8 mouse cellular contexts compared by ENCODE assay signal in the genomic region with DNA sequence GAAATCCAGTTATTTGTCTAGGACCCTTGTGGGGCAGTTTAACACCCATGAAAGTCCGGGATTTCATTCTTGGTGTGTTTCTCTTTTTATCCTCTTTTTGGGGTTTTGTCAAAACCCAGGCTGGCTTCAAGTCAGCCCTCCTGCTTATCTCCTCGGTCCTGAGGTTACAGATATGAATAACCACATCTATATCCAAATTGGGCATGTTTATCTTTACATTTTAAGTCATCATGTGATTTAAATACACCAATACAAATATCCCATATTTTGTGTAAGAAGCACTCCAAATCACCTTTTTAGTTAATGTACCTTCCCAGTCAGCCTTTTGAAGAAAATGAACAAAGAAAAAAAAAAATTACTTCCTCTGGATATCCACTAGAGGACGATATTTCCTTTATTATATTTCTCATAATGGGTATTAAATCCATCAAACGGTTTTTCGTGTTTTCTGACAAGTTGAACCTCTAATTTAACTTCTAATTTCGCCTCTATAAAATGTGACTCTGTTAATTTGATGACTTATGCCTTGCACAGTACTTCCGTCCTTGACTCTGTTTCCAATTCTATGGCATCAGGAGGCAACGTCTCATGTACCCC. TPM values are rescaled to one million over a fixed set of nuclear protein-coding genes. Genes with fewer than 3 reads are reported as not detected.
A peak's percentile ranks its signal among the peaks of the same experiment; 100 is the strongest.
DNase-seq lines count a peak whose midpoint lies in the region; ATAC-seq and TF ChIP-seq lines count a peak whose summit lies in the region.

No protein-coding gene starts in this region.

- 0 out of 2 replicates have a peak, but pooled peaks have one; percentile 6 for TF ChIP-seq EP300 in liver, postnatal 0 days (IDR thresholded peaks at IDR 0.05; ENCODE audit: low read depth)

- H3K9me3 ChIP-seq in erythroblast, embryonic 14.5 days (ENCODE audit: control insufficient read depth, low read length) = peaks cover 4% of the 10 kb centered on the region; the same call in 1 of the 2 replicates
- no peaks in the 10 kb centered on the region for H3K9me3 ChIP-seq in forebrain, embryonic 16.5 days (ENCODE audit: control insufficient read depth, low read length)
- H3K9me3 ChIP-seq in liver, postnatal 0 days (ENCODE audit: low read length) = no peaks in the 10 kb centered on the region

- no peak overlapping the region; the same call in 1 of the 2 replicates for H3K9ac ChIP-seq in forebrain, embryonic 16.5 days (replicated peaks; ENCODE audit: low read depth, low read length)
- no peak overlapping the region for H3K9ac ChIP-seq in liver, postnatal 0 days (replicated peaks)

- TF ChIP-seq CTCF in liver, postnatal 0 days (IDR thresholded peaks at IDR 0.05; ENCODE audit: low read depth) = peak; percentile 74

- 12% methylated on average over 8 of the region's 8 CpGs for WGBS in forebrain, embryonic 16.5 days
- WGBS in liver, postnatal 0 days (ENCODE audit: insufficient replicate concordance) = 14% methylated on average over 8 of the region's 8 CpGs

- H3K36me3 ChIP-seq in erythroblast, embryonic 14.5 days (ENCODE audit: control insufficient read depth) = no peaks in the 10 kb centered on the region
- H3K36me3 ChIP-seq in forebrain, embryonic 16.5 days (ENCODE audit: control insufficient read depth, insufficient read depth) = no peaks in the 10 kb centered on the region
- H3K36me3 ChIP-seq in liver, postnatal 0 days (replicated peaks; ENCODE audit: insufficient read depth, low read length) = no peaks in the 10 kb centered on the region

- ATAC-seq in erythroblast, adult 5-6 weeks (replicated peaks; ENCODE audit: low FRiP score, poor library complexity, severe bottlenecking) = no peak
- ATAC-seq in CD4-positive, CD25-positive, alpha-beta regulatory T cell, adult 4 months = peak; percentile 16
- no peak for ATAC-seq in forebrain, embryonic 16.5 days
- ATAC-seq in liver, postnatal 0 days = no peak
- ATAC-seq in inflammation-experienced regulatory T-cells, adult 6 months = no peak

- H3K27me3 ChIP-seq in erythroblast, embryonic 14.5 days (ENCODE audit: control insufficient read depth) = peaks cover 77% of the 10 kb centered on the region
- no peaks in the 10 kb centered on the region; the same call in 1 of the 2 replicates for H3K27me3 ChIP-seq in forebrain, embryonic 16.5 days (replicated peaks; ENCODE audit: control insufficient read depth, insufficient read depth, low read length)
- H3K27me3 ChIP-seq in liver, postnatal 0 days (ENCODE audit: insufficient read depth, low read length) = peaks cover 27% of the 10 kb centered on the region

- H3K4me3 ChIP-seq in erythroblast, embryonic 14.5 days (replicated peaks) = peak overlapping the region; percentile 64
- peak overlapping the region; percentile 67 for H3K4me3 ChIP-seq in forebrain, embryonic 16.5 days (replicated peaks; ENCODE audit: low read length)
- peak overlapping the region; percentile 67 for H3K4me3 ChIP-seq in liver, postnatal 0 days (ENCODE audit: low read depth, low read length)

- peaks cover 35% of the 10 kb centered on the region for H3K4me1 ChIP-seq in erythroblast, embryonic 14.5 days (ENCODE audit: control insufficient read depth)
- peaks cover 26% of the 10 kb centered on the region for H3K4me1 ChIP-seq in forebrain, embryonic 16.5 days (replicated peaks; ENCODE audit: control insufficient read depth, insufficient read depth, low read length)
- peaks cover 25% of the 10 kb centered on the region for H3K4me1 ChIP-seq in liver, postnatal 0 days (ENCODE audit: insufficient read depth)

- no peak for DNase-seq in liver, postnatal 0 days
- no peak for DNase-seq in adrenal gland, postnatal 4 days (ENCODE audit: low spot score in 2 of 2)
- no peak for DNase-seq in cerebellum, postnatal 4 days (ENCODE audit: low spot score in 2 of 2)

- H3K27ac ChIP-seq in forebrain, embryonic 16.5 days (ENCODE audit: low read length) = no peak overlapping the region
- H3K27ac ChIP-seq in liver, postnatal 0 days (ENCODE audit: low read depth) = no peak overlapping the region

- peak overlapping the region; percentile 99 for H3K4me2 ChIP-seq in forebrain, embryonic 16.5 days (ENCODE audit: low read length)
- peak overlapping the region; percentile 85 for H3K4me2 ChIP-seq in liver, postnatal 0 days (ENCODE audit: low read depth, low read length)

RNA-seq across cellular contexts. Expression of a gene that starts 1.6 kb away (rescaled TPM):
- polyA plus RNA-seq in erythroblast, embryonic 14.5 days (2012) = 0.08 and 0.12 TPM in 2 replicates
- total RNA-seq in erythroblast, adult 5-6 weeks (2015; ENCODE audit: low replicate concordance) = 0.38 TPM in 1 of 2 replicates, not detected in the other
- total RNA-seq in erythroblast, adult 5-6 weeks (2017; ENCODE audit: low replicate concordance) = 1.7 and 4.0 TPM in 2 replicates
- 1 to 10 TPM; 6.1 to 9.8 TPM for polyA plus RNA-seq in CD4-positive, CD25-positive, alpha-beta regulatory T cell, adult 4 months (2017; shearing (Covaris generic))
- 7.4 and 7.8 TPM in 2 replicates for polyA plus RNA-seq in forebrain, embryonic 16.5 days (2015; fragmentation: Nextera tagmentation; extraction: Ambion mirVana)
- 1.8 and 2.1 TPM in 2 replicates for polyA plus RNA-seq in liver, postnatal 0 days (2015; fragmentation: Nextera tagmentation; extraction: Ambion mirVana)
- 10 to 100 TPM in 2 of 3 experiments, 1 to 10 TPM in 1; 7.6 to 11.6 (median 10.8) TPM for polyA plus RNA-seq in inflammation-experienced regulatory T-cells, adult 6 months (2017; shearing (Covaris generic))
- 10 to 100 TPM; 17.3 to 17.5 TPM for total RNA-seq in adrenal gland, postnatal 4 days (2021)
